9 mouse cellular contexts compared by ENCODE assay signal in genomic region chr6:91152892-91153548, GRCm38 (mm10). TPM values are rescaled to one million over a fixed set of nuclear protein-coding genes. Genes with fewer than 3 reads are reported as not detected.
DNase-seq lines count a peak whose midpoint lies in the region; ATAC-seq lines count a peak whose summit lies in the region.
"Had no signal": no experiment of that assay in that cellular context is flagged by ENCODE, and none has a peak within 500 bp of the region (broad histone marks: within the 10 kb centered on the region; RNA-seq: fewer than 3 reads in every experiment).

No protein-coding gene starts in this region.

- 40% methylated on average over 7 of the region's 7 CpGs for WGBS in liver, embryonic 11.5 days
- WGBS in forebrain, embryonic 13.5 days, result 39% methylated on average over 7 of the region's 7 CpGs
- WGBS in liver, embryonic 12.5 days (ENCODE audit: insufficient replicate concordance), result 37% methylated on average over 7 of the region's 7 CpGs
- 29% methylated on average over 7 of the region's 7 CpGs for WGBS in stomach, embryonic 16.5 days

- DNase-seq in liver, embryonic 11.5 days (ENCODE audit: low spot score), result no peak
- DNase-seq in liver, result no peak
- DNase-seq in spleen, postnatal 10 days (ENCODE audit: low spot score in 2 of 2), result no peak
- no peak for DNase-seq in adrenal gland, postnatal 14 days
- no peak for DNase-seq in adrenal gland, adult 18-20 months (ENCODE audit: low spot score in 2 of 2)
- DNase-seq: heart, adult 2 months had no signal

- ATAC-seq in liver, embryonic 11.5 days (replicated peaks; ENCODE audit: low FRiP score), result no peak
- ATAC-seq in forebrain, embryonic 13.5 days, result no peak
- ATAC-seq in liver, embryonic 12.5 days, result no peak
- no peak for ATAC-seq in stomach, embryonic 16.5 days (ENCODE audit: insufficient read depth, low FRiP score)

- H3K27me3 ChIP-seq in liver, embryonic 11.5 days (replicated peaks; ENCODE audit: control insufficient read depth, insufficient read depth, low read length), result 0 out of 2 replicates have a peak, but pooled peaks cover 6% of the 10 kb centered on the region
- H3K27me3 ChIP-seq in forebrain, embryonic 13.5 days, result no peaks in the 10 kb centered on the region
- peaks cover 39% of the 10 kb centered on the region for H3K27me3 ChIP-seq in liver, embryonic 12.5 days (replicated peaks)
- no peaks in the 10 kb centered on the region for H3K27me3 ChIP-seq in stomach, embryonic 16.5 days (ENCODE audit: control insufficient read depth, insufficient read depth, low read length)

- H3K9me3 ChIP-seq in liver, embryonic 11.5 days (ENCODE audit: control insufficient read depth, low read length), result 0 out of 2 replicates have a peak, but pooled peaks cover 2% of the 10 kb centered on the region
- no peaks in the 10 kb centered on the region for H3K9me3 ChIP-seq in forebrain, embryonic 13.5 days (replicated peaks)
- H3K9me3 ChIP-seq in liver, embryonic 12.5 days (replicated peaks), result no peaks in the 10 kb centered on the region
- no peaks in the 10 kb centered on the region for H3K9me3 ChIP-seq in stomach, embryonic 16.5 days (replicated peaks; ENCODE audit: control insufficient read depth, low read length)

- no peaks in the 10 kb centered on the region for H3K36me3 ChIP-seq in liver, embryonic 11.5 days (ENCODE audit: control insufficient read depth, insufficient read depth, low read length)
- no peaks in the 10 kb centered on the region for H3K36me3 ChIP-seq in forebrain, embryonic 13.5 days (ENCODE audit: poor library complexity, severe bottlenecking)
- peaks cover 2% of the 10 kb centered on the region for H3K36me3 ChIP-seq in liver, embryonic 12.5 days
- no peaks in the 10 kb centered on the region for H3K36me3 ChIP-seq in stomach, embryonic 16.5 days (ENCODE audit: control insufficient read depth, insufficient read depth, low read length)

- peak overlapping the region; percentile 33; the same call in 1 of the 2 replicates for H3K4me2 ChIP-seq in liver, embryonic 11.5 days
- peak overlapping the region; percentile 60 for H3K4me2 ChIP-seq in forebrain, embryonic 13.5 days
- peak overlapping the region; percentile 49 for H3K4me2 ChIP-seq in liver, embryonic 12.5 days
- peak overlapping the region; percentile 40; the same call in 1 of the 2 replicates for H3K4me2 ChIP-seq in stomach, embryonic 16.5 days (ENCODE audit: low read depth, low read length)

- H3K27ac ChIP-seq in liver, embryonic 11.5 days (ENCODE audit: low read depth, low read length), result no peak overlapping the region
- H3K27ac ChIP-seq in forebrain, embryonic 13.5 days, result peak overlapping the region; percentile 82
- no peak overlapping the region for H3K27ac ChIP-seq in liver, embryonic 12.5 days
- H3K27ac ChIP-seq in stomach, embryonic 16.5 days (ENCODE audit: low read length), result no peak overlapping the region
- H3K27ac ChIP-seq: heart, adult 2 months had no signal

- no peak overlapping the region for H3K4me3 ChIP-seq in liver, embryonic 11.5 days (ENCODE audit: low read depth, low read length)
- no peak overlapping the region for H3K4me3 ChIP-seq in forebrain, embryonic 13.5 days
- no peak overlapping the region for H3K4me3 ChIP-seq in liver, embryonic 12.5 days
- H3K4me3 ChIP-seq in stomach, embryonic 16.5 days (replicated peaks; ENCODE audit: low read length), result no peak overlapping the region
- H3K4me3 ChIP-seq: heart, adult 2 months had no signal

- H3K9ac ChIP-seq in liver, embryonic 11.5 days (ENCODE audit: low read depth, low read length), result no peak overlapping the region
- peak overlapping the region; percentile 47 for H3K9ac ChIP-seq in forebrain, embryonic 13.5 days
- peak overlapping the region; percentile 8; the same call in 1 of the 2 replicates for H3K9ac ChIP-seq in liver, embryonic 12.5 days
- 0 out of 2 replicates have a peak overlapping the region, but pooled peaks have one; percentile 7 for H3K9ac ChIP-seq in stomach, embryonic 16.5 days (ENCODE audit: low read length)

- peaks cover 23% of the 10 kb centered on the region for H3K4me1 ChIP-seq in liver, embryonic 11.5 days (replicated peaks; ENCODE audit: control insufficient read depth, insufficient read depth, low read length)
- H3K4me1 ChIP-seq in forebrain, embryonic 13.5 days, result peaks cover 55% of the 10 kb centered on the region
- peaks cover 68% of the 10 kb centered on the region for H3K4me1 ChIP-seq in liver, embryonic 12.5 days
- peaks cover 22% of the 10 kb centered on the region for H3K4me1 ChIP-seq in stomach, embryonic 16.5 days (ENCODE audit: control insufficient read depth, insufficient read depth, low read length)

RNA-seq across cellular contexts. Expression of gene Hdac11, which starts 3.4 kb away (rescaled TPM):
- 7.1 and 7.2 TPM in 2 replicates for polyA plus RNA-seq in liver, embryonic 11.5 days (2014; fragmentation: Nextera tagmentation; extraction: Ambion mirVana)
- polyA plus RNA-seq in forebrain, embryonic 13.5 days (2015; fragmentation: Nextera tagmentation; extraction: Ambion mirVana), result 15.3 and 21.0 TPM in 2 replicates
- polyA plus RNA-seq in liver, embryonic 12.5 days (2016; fragmentation: Nextera tagmentation; extraction: Ambion mirVana), result 6.0 and 7.5 TPM in 2 replicates
- polyA plus RNA-seq in stomach, embryonic 16.5 days (2015; fragmentation: Nextera tagmentation; extraction: Ambion mirVana), result 8.3 and 12.3 TPM in 2 replicates
- total RNA-seq in adrenal gland, postnatal 14 days (2021), result 6.3 and 7.4 TPM in 2 replicates
- total RNA-seq in adrenal gland, adult 18-20 months (2021), result 10 to 100 TPM in 1 of 2 experiments, 1 to 10 TPM in 1; 7.1 to 10.9 TPM

RNA-seq across cellular contexts. Expression of gene Nup210, which starts 36.4 kb away (rescaled TPM):
- polyA plus RNA-seq in liver, embryonic 11.5 days (2014; fragmentation: Nextera tagmentation; extraction: Ambion mirVana), result 53.5 and 58.3 TPM in 2 replicates
- 17.1 and 23.7 TPM in 2 replicates for polyA plus RNA-seq in forebrain, embryonic 13.5 days (2015; fragmentation: Nextera tagmentation; extraction: Ambion mirVana)
- polyA plus RNA-seq in liver, embryonic 12.5 days (2016; fragmentation: Nextera tagmentation; extraction: Ambion mirVana), result 54.0 and 55.6 TPM in 2 replicates
- polyA plus RNA-seq in stomach, embryonic 16.5 days (2015; fragmentation: Nextera tagmentation; extraction: Ambion mirVana), result 12.8 and 12.9 TPM in 2 replicates
- 9.4 and 16.7 TPM in 2 replicates for total RNA-seq in adrenal gland, postnatal 14 days (2021)
- total RNA-seq in adrenal gland, adult 18-20 months (2021), result 1 to 10 TPM; 3.9 to 4.6 TPM

RNA-seq across cellular contexts. Expression of gene Fbln2, which starts 59.2 kb away (rescaled TPM):
- 33.3 and 36.3 TPM in 2 replicates for polyA plus RNA-seq in liver, embryonic 11.5 days (2014; fragmentation: Nextera tagmentation; extraction: Ambion mirVana)
- polyA plus RNA-seq in forebrain, embryonic 13.5 days (2015; fragmentation: Nextera tagmentation; extraction: Ambion mirVana), result 8.5 and 12.2 TPM in 2 replicates
- 15.9 and 17.0 TPM in 2 replicates for polyA plus RNA-seq in liver, embryonic 12.5 days (2016; fragmentation: Nextera tagmentation; extraction: Ambion mirVana)
- polyA plus RNA-seq in stomach, embryonic 16.5 days (2015; fragmentation: Nextera tagmentation; extraction: Ambion mirVana), result 63.0 TPM in 2 replicates
- total RNA-seq in adrenal gland, postnatal 14 days (2021), result 32.3 and 38.2 TPM in 2 replicates
- total RNA-seq in adrenal gland, adult 18-20 months (2021), result 10 to 100 TPM in 1 of 2 experiments, 1 to 10 TPM in 1; 9.1 to 25.1 TPM
